Mouse (Mus musculus) cerebellum, adult 2 months (tissue): Measurements from ENCODE around the gene Cracr2b.

Experiments used
- CTCF ChIP-seq: fragments of 200-500 bp; IDR thresholded peaks from 2 replicates; pipeline ENCODE4 v1.5.1; 2011; ENCODE audit warnings: low read depth, mild to moderate bottlenecking, control low read depth, low read length, moderate library complexity, borderline replicate concordance; ENCODE audit not compliant: insufficient read depth
- POLR2A ChIP-seq: fragments of 200-500 bp; IDR thresholded peaks from 2 replicates; pipeline ENCODE4 v1.6.1; 2011; ENCODE audit warnings: low read length, control low read depth, borderline replicate concordance; ENCODE audit not compliant: insufficient read depth

GRCm38 (mm10) chr7:141475011-141475804 lies 14.3 kb downstream of the Cracr2b start, which contains the start of the genes Polr2l and Tspan4:
- TF ChIP-seq CTCF (no peak), POLR2A (peak; percentile 80)
